Mouse (Mus musculus) embryonic stem cell, embryonic (primary cell): ENCODE data around the gene Defa34.
"Not testable (repeated sequence)": the region's sequence is repeated elsewhere in the genome, so short reads cannot be mapped to it uniquely, and the experiment has no call there.

Source experiments
- CTCF ChIA-PET, 4 experiments: fragments of 300-600 bp in 2 of 4; fragments of 350-600 bp in 2 of 4; sonication (Branson Sonifier 250); formaldehyde crosslinking; loops; one replicate each; lab custom pipeline; 2022; ENCODE audit warnings: inconsistent platforms in 2 of 4; lab: Charles Lee
- POLR2A ChIA-PET, 4 experiments: fragments of 300-600 bp in 2 of 4; fragments of 350-600 bp in 2 of 4; sonication (Branson Sonifier 250); formaldehyde crosslinking; loops; one replicate each; lab custom pipeline; 2022; ENCODE audit warnings: antibody characterized with exemption in 4 of 4, inconsistent platforms in 1 of 4; lab: Charles Lee

The Defa34 gene

GRCm38 (mm10) chr8:21665497-21665896 is at the start of gene Defa34:
Gene Defa34, plus strand, starts transcription at chr8:21665797.
- CTCF ChIA-PET, POLR2A ChIA-PET: not testable (repeated sequence)

GRCm38 (mm10) chr8:21617883-21618282 is 47.7 kb upstream of the Defa34 start, which contains the start of gene Defa26:
Gene Defa26, plus strand, starts transcription at chr8:21618183.
- POLR2A ChIA-PET, CTCF ChIA-PET: not testable (repeated sequence)

GRCm38 (mm10) chr8:21655480-21655879 is 10.1 kb upstream of the Defa34 start, which contains the start of gene Defa17:
Gene Defa17, plus strand, starts transcription at chr8:21655780.
- POLR2A ChIA-PET, CTCF ChIA-PET: not testable (repeated sequence)

- POLR2A ChIA-PET, CTCF ChIA-PET: not testable (repeated sequence)
Measured at GRCm38 (mm10) chr8:21703545-21703944, 37.9 kb downstream of the Defa34 start, which contains the start of gene AY761184. Gene AY761184, minus strand, starts transcription at chr8:21703645.
